Mouse (Mus musculus) yolk sac, embryonic 10.5 days (tissue): ENCODE data around the gene Dmrt3.

ENCODE experiments used
- DNase-seq: peaks from one replicate; pipeline ENCODE4 v3.0.0-alpha.2; 2017; ENCODE audit warnings: low spot score

The Dmrt3 gene

GRCm38 (mm10) chr19:25610015-25610410, at the start of gene Dmrt3:
Gene Dmrt3 (plus strand): TSS chr19:25610301.
- DNase-seq = no peak

DNA sequence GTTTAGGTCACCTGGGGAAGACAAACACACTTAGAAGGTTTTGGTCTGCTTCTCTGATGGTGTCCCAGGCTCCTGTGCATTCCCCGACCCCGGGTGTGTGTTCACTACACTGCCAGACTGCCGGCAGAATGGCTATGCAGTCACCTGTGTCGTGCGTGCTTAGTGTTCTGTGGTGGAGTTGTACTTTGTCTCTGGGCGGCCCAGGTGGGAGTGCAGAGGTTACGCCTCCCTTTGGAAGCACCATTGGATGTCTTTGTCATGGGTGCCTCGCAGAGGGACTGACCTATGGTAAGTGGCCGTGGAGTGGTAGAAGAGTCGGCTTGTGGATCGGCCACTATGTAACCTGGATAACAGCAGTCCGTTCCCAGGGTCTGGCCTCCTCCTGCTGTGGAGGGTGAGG, 45.7 kb upstream of the Dmrt3 start:
- peak; percentile 34 for DNase-seq

DNA sequence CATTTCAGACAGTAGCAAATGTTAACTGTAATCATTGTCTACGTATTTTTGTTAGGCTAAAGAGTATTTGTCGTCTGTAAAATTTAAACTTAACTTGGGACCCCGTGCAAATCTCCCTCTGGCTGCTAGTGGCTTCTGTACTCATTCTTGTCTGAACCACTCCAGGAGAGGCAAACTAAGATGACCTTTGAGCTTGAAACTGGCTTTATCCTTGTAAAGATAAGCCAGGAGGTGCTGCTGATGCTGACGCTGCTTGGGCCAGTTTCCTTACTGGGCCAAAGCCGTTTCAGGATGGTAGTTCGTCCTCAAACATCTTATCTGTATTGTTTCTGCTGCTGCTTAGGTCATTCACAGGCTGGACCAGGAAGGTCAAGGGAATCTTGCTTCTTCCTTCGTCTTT, 40.3 kb upstream of the Dmrt3 start:
- DNase-seq = peak; percentile 64

- no peak for DNase-seq
These were observed 35.7 kb upstream of the Dmrt3 start for GRCm38 (mm10) chr19:25574431-25574830.

GRCm38 (mm10) chr19:25574981-25575814, 34.9 kb upstream of the Dmrt3 start:
- DNase-seq = peak; percentile 81

GRCm38 (mm10) chr19:25578358-25578757, 31.7 kb upstream of the Dmrt3 start:
- no peak for DNase-seq

GRCm38 (mm10) chr19:25579440-25579839, 30.7 kb upstream of the Dmrt3 start:
- no peak for DNase-seq

GRCm38 (mm10) chr19:25597717-25598232, 12.3 kb upstream of the Dmrt3 start:
- DNase-seq = no peak

DNA sequence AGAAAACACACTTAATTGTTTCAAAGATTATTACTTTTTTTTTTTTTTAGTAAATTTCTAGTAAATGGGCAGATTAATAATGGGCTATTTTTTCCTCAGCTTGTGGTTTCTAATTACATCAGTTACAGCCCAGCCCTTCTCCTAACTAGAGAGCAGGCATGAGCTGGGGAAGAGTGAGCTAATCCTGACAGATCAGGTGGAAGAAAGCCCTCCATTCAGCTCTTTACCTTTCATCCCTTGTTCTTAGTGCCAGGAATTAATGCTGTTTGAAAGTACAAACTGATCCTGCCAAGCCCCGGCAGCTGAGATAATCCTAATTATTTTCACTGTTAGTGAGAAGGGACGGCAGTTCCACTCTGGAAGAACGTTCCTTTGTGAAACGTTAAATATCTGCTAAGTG, 11.5 kb upstream of the Dmrt3 start:
- no peak for DNase-seq

- no peak for DNase-seq
These were observed 8.1 kb upstream of the Dmrt3 start for GRCm38 (mm10) chr19:25601966-25602365.

- DNase-seq = no peak
These were observed 2.5 kb upstream of the Dmrt3 start for GRCm38 (mm10) chr19:25607461-25608205.

DNA sequence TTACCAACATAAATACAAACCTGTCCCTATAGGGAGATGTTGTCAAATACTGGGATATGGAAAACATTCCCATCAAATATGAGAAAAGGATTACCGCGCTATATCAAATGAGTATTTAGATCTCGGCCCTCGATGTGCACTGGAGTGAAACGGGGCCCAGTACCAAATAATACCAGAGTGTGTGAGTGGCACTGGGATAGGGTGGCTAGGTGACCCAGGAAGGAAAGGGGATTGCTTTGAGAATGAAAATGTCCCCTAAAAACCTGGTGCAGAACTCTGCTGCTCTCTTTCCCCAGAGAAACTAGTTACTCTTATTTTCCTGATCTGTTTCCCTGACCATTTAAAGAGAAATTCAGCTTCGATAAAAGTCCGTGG, 1.9 kb upstream of the Dmrt3 start:
- no peak for DNase-seq

- DNase-seq = no peak
These were observed 895 bp upstream of the Dmrt3 start for GRCm38 (mm10) chr19:25608961-25609850.

GRCm38 (mm10) chr19:25610411-25611111, 460 bp downstream of the Dmrt3 start:
- no peak for DNase-seq

- no peak for DNase-seq
These were observed 1.0 kb downstream of the Dmrt3 start for GRCm38 (mm10) chr19:25611116-25611515.

GRCm38 (mm10) chr19:25611876-25612805, 2.0 kb downstream of the Dmrt3 start:
- DNase-seq = no peak

- DNase-seq = no peak
These were observed 2.8 kb downstream of the Dmrt3 start for GRCm38 (mm10) chr19:25612806-25613295.

DNA sequence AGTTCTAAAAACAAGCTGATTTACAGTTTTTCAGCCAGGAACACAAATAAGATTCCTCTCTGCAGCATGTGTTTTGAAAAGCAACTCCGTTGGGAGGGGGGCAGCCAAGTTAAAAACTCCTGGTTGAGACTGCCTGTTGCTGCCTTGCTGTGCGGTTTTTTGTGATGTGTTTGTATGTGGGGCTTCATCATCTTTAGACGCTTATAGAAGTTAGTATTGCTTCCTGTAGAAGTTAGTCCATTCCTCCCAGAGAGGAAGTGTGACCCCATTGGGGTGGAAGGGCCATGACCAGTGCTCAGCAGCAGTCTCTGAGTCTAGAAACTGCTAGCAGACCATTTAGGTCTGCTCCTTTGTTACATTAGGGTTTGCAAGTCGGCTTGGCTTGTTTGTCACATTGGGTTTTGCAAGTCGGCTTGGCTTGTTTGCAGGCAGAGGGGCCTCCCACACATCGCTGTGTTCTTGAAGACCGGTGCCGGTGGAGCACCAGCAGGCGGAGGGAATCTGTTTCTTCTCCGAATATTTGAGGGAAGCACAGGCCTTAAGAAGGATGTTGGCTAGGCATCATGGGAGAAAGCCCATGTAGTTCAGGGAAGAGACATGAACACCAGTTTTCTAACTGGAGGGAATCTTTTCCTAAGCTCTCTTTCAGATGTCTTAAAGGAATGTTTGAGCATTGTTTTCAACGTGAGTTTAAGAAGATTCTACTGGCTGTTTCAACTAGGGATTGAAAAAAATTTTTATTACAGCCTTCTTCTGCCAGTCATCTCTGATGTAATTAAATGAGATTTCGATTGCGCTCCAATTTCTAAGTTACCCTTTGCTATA, 3.6 kb downstream of the Dmrt3 start:
- DNase-seq = no peak

- DNase-seq = no peak
These were observed 5.8 kb downstream of the Dmrt3 start for GRCm38 (mm10) chr19:25615889-25616288.
